Mouse (Mus musculus) forebrain, embryonic 12.5 days (tissue): ENCODE results near the gene Zfp780b. TPM values are rescaled to one million over a fixed set of nuclear protein-coding genes. Genes with fewer than 3 reads are reported as not detected.
"Not testable (repeated sequence)": the region's sequence is repeated elsewhere in the genome, so short reads cannot be mapped to it uniquely, and the experiment has no call there.

Source experiments
- ATAC-seq: fragments of 200-750 bp; cut with Nextera tagmentation; 2 replicates; pipeline ENCODE4 v1.8.0; 2017; ENCODE audit warnings: moderate TSS enrichment; ENCODE audit not compliant: low FRiP score
- H3K27ac ChIP-seq: fragments of 300-500 bp; sonication (generic); 2 replicates; pipeline ENCODE4 v1.5.1; 2016; ENCODE audit warnings: mild to moderate bottlenecking
- H3K27me3 ChIP-seq: fragments of 300-500 bp; sonication (generic); 2 replicates; pipeline ENCODE4 v1.6.1; 2016; ENCODE audit warnings: mild to moderate bottlenecking
- H3K36me3 ChIP-seq: fragments of 300-500 bp; sonication (generic); replicated peaks from 2 replicates; pipeline ENCODE4 v1.6.1; 2016; ENCODE audit warnings: mild to moderate bottlenecking
- H3K4me1 ChIP-seq: fragments of 300-500 bp; sonication (generic); 2 replicates; pipeline ENCODE4 v1.6.1; 2016
- H3K4me2 ChIP-seq: fragments of 300-500 bp; sonication (generic); 2 replicates; pipeline ENCODE4 v1.6.1; 2016; ENCODE audit warnings: mild to moderate bottlenecking, moderate library complexity
- H3K4me3 ChIP-seq: fragments of 300-500 bp; sonication (generic); replicated peaks from 2 replicates; pipeline ENCODE4 v1.5.1; 2016; ENCODE audit warnings: mild to moderate bottlenecking
- H3K9ac ChIP-seq: fragments of 300-500 bp; sonication (generic); 2 replicates; pipeline ENCODE4 v1.6.1; 2016; ENCODE audit warnings: mild to moderate bottlenecking
- H3K9me3 ChIP-seq: fragments of 300-500 bp; sonication (generic); 2 replicates; pipeline ENCODE4 v1.6.1; 2016
- WGBS: fragments of 180-500 bp; shearing (Covaris S2); methylation state at CpG from one replicate; pipeline ENCODE4 v1.1.7; 2016; 5-methylcytosine and 5-hydroxymethylcytosine counted together
- polyA plus RNA-seq: library from polyadenylated mRNA; unstranded; fragments of >200 nt; fragmentation: Nextera tagmentation; extraction: Ambion mirVana; gene quantifications from 2 replicates; pipeline ENCODE4 v1.2.1, GENCODE M21; 2016

The Zfp780b gene
- polyA plus RNA-seq: 23.7 and 26.1 TPM in 2 replicates

- Histone ChIP-seq H3K4me2 (peak within 1 kb of the TSS; percentile 89), H3K4me3 (peak within 1 kb of the TSS; percentile 79), H3K27ac (peak within 1 kb of the TSS; percentile 78), H3K36me3 (peaks cover 6% of the 10 kb centered on the region; the same call in 1 of the 2 replicates), H3K4me1 (peaks cover 11% of the 10 kb centered on the region), H3K27me3 (no peaks in the 10 kb centered on the region), H3K9ac (peak within 1 kb of the TSS; percentile 90), H3K9me3 (peaks cover 18% of the 10 kb centered on the region)
- peak; percentile 71; the same call in 1 of the 2 replicates for ATAC-seq
- WGBS: under 1% methylated on average over 29 of the region's 29 CpGs
Observed at GRCm38 (mm10) chr7:27978683-27979528, at the start of gene Zfp780b. Gene Zfp780b (minus strand): TSS chr7:27979171.

DNA sequence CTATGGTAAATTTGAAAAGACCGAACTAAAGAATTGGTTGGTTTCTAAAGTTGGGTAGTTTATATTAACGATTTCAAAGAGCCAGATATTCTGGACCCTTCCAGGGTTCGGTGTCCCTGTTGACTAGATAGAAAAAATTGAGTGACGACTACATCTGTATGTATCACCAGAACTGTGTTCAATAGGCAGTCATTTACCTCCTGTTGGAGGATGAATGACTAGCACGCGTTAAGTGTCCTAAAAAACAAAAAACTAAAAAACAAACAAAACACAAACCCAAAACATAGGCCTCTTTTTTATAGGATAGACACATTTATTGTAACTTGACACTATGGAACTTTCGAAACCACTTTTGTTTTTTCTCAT lies 35.5 kb upstream of the Zfp780b start:
- Histone ChIP-seq H3K36me3 (0 out of 2 replicates have a peak, but pooled peaks cover 6% of the 10 kb centered on the region), H3K4me3 (peak overlapping the region; percentile 75), H3K9me3 (no peaks in the 10 kb centered on the region), H3K4me2 (peak overlapping the region; percentile 91), H3K4me1 (peaks cover 11% of the 10 kb centered on the region), H3K27ac (0 out of 2 replicates have a peak overlapping the region, but pooled peaks have one; percentile 26), H3K9ac (peak overlapping the region; percentile 87), H3K27me3 (peaks cover 3% of the 10 kb centered on the region; the same call in 1 of the 2 replicates)
- 0 out of 2 replicates have a peak, but pooled peaks have one; percentile 20 for ATAC-seq
- WGBS: 25% methylated on average over 7 of the region's 7 CpGs

DNA sequence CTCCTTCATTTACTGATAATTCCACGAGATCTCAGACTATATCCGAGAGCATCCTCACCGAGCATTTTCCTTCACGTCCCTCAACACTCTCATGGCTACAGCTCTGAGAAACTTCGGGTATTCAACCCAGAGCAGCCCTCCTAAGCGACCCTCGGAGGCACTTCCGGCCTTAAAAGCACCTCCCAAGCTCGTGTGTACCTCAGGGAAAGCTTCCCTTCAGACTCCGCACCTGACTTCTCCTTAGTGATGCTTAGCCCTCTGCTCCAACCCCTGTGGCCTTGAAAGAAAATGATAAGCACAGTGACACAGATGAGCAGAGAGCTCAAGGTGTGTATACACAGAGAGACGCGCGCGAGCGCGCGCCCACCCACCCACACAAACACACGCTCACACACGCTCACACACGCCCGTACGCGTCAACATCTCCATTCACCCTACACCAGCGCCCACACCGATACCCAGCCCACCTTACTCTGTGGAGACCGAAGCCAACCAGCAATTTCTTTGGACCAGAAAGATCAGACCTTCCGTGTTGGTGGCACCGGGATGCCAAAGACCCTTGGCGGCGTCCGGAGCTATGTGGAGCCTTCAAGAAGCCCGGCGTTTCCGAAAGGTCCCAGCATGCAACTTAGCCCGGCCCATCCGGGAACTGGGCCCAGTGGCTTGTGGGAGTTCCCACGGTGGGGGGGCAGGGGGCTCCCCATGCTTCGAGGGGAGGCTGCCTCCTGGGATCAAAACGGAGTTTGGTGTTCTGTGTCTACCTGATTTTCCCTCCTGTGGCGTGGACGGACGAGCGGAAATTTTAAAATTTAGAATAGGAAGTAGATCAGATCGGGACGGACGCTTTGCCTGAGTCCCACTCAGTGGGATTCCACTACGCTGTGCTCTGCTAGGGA lies 34.8 kb upstream of the Zfp780b start, which contains the start of gene Zfp850:
Zfp850 (minus strand) TSS at position 567 of the 896 bp plus-strand sequence.
- H3K4me1 ChIP-seq: peaks cover 11% of the 10 kb centered on the region
- H3K9me3 ChIP-seq: no peaks in the 10 kb centered on the region
- WGBS: under 1% methylated on average over 47 of the region's 47 CpGs
- H3K9ac ChIP-seq: peak within 1 kb of the TSS; percentile 87
- peaks cover 6% of the 10 kb centered on the region; the same call in 1 of the 2 replicates for H3K36me3 ChIP-seq
- H3K4me2 ChIP-seq: peak within 1 kb of the TSS; percentile 91
- peak within 1 kb of the TSS; percentile 75 for H3K4me3 ChIP-seq
- H3K27ac ChIP-seq: peak within 1 kb of the TSS; percentile 26; the same call in 1 of the 2 replicates
- peaks cover 3% of the 10 kb centered on the region; the same call in 1 of the 2 replicates for H3K27me3 ChIP-seq
- peak; percentile 93 for ATAC-seq

- no peak overlapping the region for H3K9ac ChIP-seq
- peaks cover 24% of the 10 kb centered on the region for H3K36me3 ChIP-seq
- H3K4me3 ChIP-seq: no peak overlapping the region
- H3K27ac ChIP-seq: no peak overlapping the region
- WGBS: 94% methylated on average over 3 of the region's 3 CpGs
- no peak overlapping the region for H3K4me2 ChIP-seq
- no peaks in the 10 kb centered on the region for H3K27me3 ChIP-seq
- peaks cover 11% of the 10 kb centered on the region for H3K4me1 ChIP-seq
- no peak for ATAC-seq
- H3K9me3 ChIP-seq: no peaks in the 10 kb centered on the region
Observed at GRCm38 (mm10) chr7:28010271-28010670, 31.3 kb upstream of the Zfp780b start.

GRCm38 (mm10) chr7:27982197-27982596 lies 3.2 kb upstream of the Zfp780b start:
- H3K36me3 ChIP-seq: peaks cover 17% of the 10 kb centered on the region
- no peak overlapping the region for H3K4me2 ChIP-seq
- no peak overlapping the region for H3K4me3 ChIP-seq
- no peak overlapping the region for H3K9ac ChIP-seq
- no peaks in the 10 kb centered on the region for H3K27me3 ChIP-seq
- no peak for ATAC-seq
- H3K9me3 ChIP-seq: peaks cover 40% of the 10 kb centered on the region
- peaks cover 11% of the 10 kb centered on the region for H3K4me1 ChIP-seq
- no peak overlapping the region for H3K27ac ChIP-seq
- WGBS: 76% methylated on average over 2 of the region's 2 CpGs

DNA sequence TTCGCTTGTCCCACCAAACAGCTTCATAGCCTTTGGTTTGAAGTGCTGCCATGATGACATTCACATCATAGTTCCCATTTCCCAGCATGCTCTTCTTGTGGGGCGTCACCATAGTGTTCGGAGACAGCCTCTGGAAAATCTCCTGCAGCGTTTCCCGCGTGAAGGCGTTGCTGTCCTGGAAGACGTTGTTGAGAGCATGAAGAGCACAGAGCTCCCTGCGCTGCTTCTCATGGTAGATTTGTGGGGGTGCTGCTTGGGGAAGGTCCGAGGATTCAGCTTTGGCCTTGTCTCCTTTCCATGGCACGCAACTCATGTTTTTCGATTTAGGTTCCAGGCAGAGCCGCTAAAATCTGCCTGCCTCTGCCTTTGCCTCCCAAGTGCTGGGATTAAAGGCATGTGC lies 29.5 kb downstream of the Zfp780b start:
- H3K27ac ChIP-seq, ATAC-seq, H3K4me1 ChIP-seq, H3K9me3 ChIP-seq, H3K36me3 ChIP-seq, H3K4me3 ChIP-seq, H3K27me3 ChIP-seq, H3K4me2 ChIP-seq, H3K9ac ChIP-seq: not testable (repeated sequence)
- 92% methylated on average over 13 of the region's 13 CpGs for WGBS

GRCm38 (mm10) chr7:27941869-27942268 lies 37.1 kb downstream of the Zfp780b start:
- not testable (repeated sequence) for ATAC-seq, H3K4me1 ChIP-seq, H3K4me3 ChIP-seq, H3K27ac ChIP-seq, H3K4me2 ChIP-seq, H3K9me3 ChIP-seq, H3K27me3 ChIP-seq, H3K36me3 ChIP-seq, H3K9ac ChIP-seq
- 28% methylated on average over 5 of the region's 7 CpGs for WGBS

DNA sequence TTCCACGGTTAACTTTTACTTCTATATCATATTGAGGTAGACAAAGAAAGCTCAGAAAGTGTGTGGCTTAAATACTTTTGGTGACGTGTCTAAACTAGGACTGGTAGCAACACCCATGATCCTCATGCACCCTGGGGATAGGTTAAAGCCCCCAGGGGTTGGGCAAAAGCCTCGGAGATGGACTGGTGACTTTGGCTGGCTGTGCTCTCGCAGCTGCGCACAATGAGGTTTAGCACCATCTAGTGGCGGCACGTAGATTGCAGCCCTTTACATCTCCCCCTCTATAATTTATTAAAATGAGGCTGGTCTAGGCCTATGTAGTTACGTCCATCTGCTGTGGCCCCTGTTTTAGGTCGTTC lies 45.2 kb downstream of the Zfp780b start:
- H3K4me2 ChIP-seq: peak overlapping the region; percentile 41
- not testable (repeated sequence) for H3K9ac ChIP-seq, H3K36me3 ChIP-seq, H3K9me3 ChIP-seq, H3K27me3 ChIP-seq, H3K4me3 ChIP-seq, H3K27ac ChIP-seq, H3K4me1 ChIP-seq, ATAC-seq
- 31% methylated on average over 1 of the region's 9 CpGs for WGBS

GRCm38 (mm10) chr7:27933050-27933799 lies 45.7 kb downstream of the Zfp780b start:
- Histone ChIP-seq H3K27me3 (0 out of 2 replicates have a peak, but pooled peaks cover 3% of the 10 kb centered on the region), H3K4me1 (peaks cover 10% of the 10 kb centered on the region), H3K4me2 (peak overlapping the region; percentile 41), H3K36me3 (no peaks in the 10 kb centered on the region), H3K9ac (no peak overlapping the region), H3K4me3 (no peak overlapping the region), H3K27ac (no peak overlapping the region), H3K9me3 (no peaks in the 10 kb centered on the region)
- 23% methylated on average over 7 of the region's 7 CpGs for WGBS
- no peak for ATAC-seq

GRCm38 (mm10) chr7:27928818-27929695 lies 49.9 kb downstream of the Zfp780b start, which contains the start of gene Zfp974:
Gene Zfp974 (minus strand): TSS chr7:27929460.
- peaks cover 13% of the 10 kb centered on the region for H3K4me1 ChIP-seq
- 4% methylated on average over 40 of the region's 40 CpGs for WGBS
- peaks cover 13% of the 10 kb centered on the region for H3K36me3 ChIP-seq
- no peak within 1 kb of the TSS for H3K27ac ChIP-seq
- peak within 1 kb of the TSS; percentile 80 for H3K9ac ChIP-seq
- peak within 1 kb of the TSS; percentile 72 for H3K4me3 ChIP-seq
- peak; percentile 75 for ATAC-seq
- peak within 1 kb of the TSS; percentile 82 for H3K4me2 ChIP-seq
- 0 out of 2 replicates have a peak, but pooled peaks cover 3% of the 10 kb centered on the region for H3K27me3 ChIP-seq
- H3K9me3 ChIP-seq: no peaks in the 10 kb centered on the region

DNA sequence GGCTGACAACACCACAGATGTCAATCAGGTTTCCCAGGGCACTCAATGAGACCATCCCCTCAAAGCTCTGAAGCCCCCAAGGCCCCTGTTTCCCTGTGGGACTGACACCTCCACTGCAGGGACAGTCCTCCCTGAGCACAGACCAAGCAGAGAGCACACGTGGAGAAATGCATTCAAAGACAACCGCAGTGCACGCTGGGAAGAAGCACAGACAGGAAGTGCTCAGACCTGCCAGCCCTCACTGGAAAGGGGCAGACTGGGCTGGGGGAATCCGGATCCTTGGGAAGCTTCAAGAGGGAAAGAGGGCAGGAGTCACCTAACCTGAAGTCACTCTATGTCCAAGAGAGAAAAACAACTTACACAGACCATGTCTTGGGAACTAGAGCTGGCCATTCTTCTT lies 51.9 kb downstream of the Zfp780b start:
- H3K36me3 ChIP-seq: peaks cover 24% of the 10 kb centered on the region
- not testable (repeated sequence) for H3K27me3 ChIP-seq, ATAC-seq, H3K9me3 ChIP-seq, H3K9ac ChIP-seq, H3K4me1 ChIP-seq, H3K27ac ChIP-seq, H3K4me2 ChIP-seq, H3K4me3 ChIP-seq
- 47% methylated on average over 4 of the region's 4 CpGs for WGBS
